Mouse (Mus musculus) megakaryocyte progenitor cell, adult 5-6 weeks (primary cell): ENCODE results near the gene Utp14a. TPM values are rescaled to one million over a fixed set of nuclear protein-coding genes. Genes with fewer than 3 reads are reported as not detected.
"Not testable (repeated sequence)": the region's sequence is repeated elsewhere in the genome, so short reads cannot be mapped to it uniquely, and the experiment has no call there.

Source experiments
- ATAC-seq: replicated peaks from 2 replicates; pipeline ENCODE4 v1.8.0; 2016; ENCODE audit warnings: mild to moderate bottlenecking, moderate TSS enrichment, inconsistent platforms; ENCODE audit not compliant: poor library complexity
- total RNA-seq, 2 experiments: library from RNA; stranded (forward) in 1 of 2; stranded (reverse) in 1 of 2; fragments of 157-497, 149-512 nt in 1 of 2; fragments of 200-1000 nt in 1 of 2; gene quantifications; 2 replicates each; pipeline versions ENCODE4 v1.2.3 to v1.2.4; 2015 to 2017

The Utp14a gene
- total RNA-seq (2015) = 37.2 and 39.8 TPM in 2 replicates
- 70.0 and 86.7 TPM in 2 replicates for total RNA-seq (2017)

DNA sequence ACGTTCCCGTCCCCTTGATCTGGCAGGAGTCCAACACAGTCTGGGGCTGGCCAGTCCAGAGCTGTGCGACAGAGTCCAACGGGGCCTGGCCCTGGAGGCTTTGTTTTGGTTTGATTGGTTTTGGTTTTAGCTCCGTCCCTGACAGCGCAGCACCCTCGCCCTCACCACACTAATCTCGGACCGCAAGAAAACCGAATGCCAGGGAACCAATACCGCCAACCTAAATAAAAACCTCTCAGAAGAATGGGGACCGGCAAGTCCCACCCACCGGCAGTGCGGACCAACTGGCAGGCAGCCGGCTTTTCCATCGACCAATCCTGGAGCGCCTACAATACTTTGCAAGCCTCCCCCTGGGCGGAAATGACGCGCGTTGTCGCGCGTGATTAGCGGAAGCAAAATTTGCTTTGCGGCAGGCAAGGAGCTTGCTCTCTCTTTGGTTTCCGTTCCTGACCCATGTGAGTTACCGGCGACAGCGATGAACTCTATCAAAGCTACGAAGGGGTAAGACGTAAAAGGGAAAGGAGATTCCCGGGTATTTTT, at the start of gene Utp14a:
TSS of gene Utp14a (plus strand) at position 395 of the 540 bp plus-strand sequence.
- peak; percentile 98 for ATAC-seq

- peak; percentile 35; the same call in 1 of the 2 replicates for ATAC-seq
These were observed 48.7 kb upstream of the Utp14a start for GRCm38 (mm10) chrX:48207761-48208487.

GRCm38 (mm10) chrX:48208519-48209185, 48.0 kb upstream of the Utp14a start, which contains the start of gene Zdhhc9:
Zdhhc9 (minus strand) TSS chrX:48208878.
- peak; percentile 98 for ATAC-seq

DNA sequence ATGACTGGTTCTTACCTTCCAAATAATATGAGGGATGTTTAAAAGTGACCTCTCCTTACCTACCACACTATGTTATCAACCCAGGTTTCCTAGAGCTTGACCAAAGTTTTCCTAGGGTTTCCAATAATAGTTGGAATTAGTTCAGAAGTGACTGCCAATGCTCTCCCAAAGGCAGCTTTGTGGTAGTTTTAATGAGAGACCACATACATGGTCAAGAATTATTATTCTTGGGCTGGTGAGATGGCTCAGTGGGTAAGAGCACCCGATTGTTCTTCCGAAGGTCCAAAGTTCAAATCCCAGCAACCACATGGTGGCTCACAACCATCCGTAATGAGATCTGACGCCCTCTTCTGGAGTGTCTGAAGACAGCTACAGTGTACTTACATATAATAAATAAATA, 46.9 kb upstream of the Utp14a start:
- not testable (repeated sequence) for ATAC-seq

- ATAC-seq = no peak; the same call in 1 of the 2 replicates
These were observed 37.2 kb upstream of the Utp14a start for GRCm38 (mm10) chrX:48219468-48219867.

DNA sequence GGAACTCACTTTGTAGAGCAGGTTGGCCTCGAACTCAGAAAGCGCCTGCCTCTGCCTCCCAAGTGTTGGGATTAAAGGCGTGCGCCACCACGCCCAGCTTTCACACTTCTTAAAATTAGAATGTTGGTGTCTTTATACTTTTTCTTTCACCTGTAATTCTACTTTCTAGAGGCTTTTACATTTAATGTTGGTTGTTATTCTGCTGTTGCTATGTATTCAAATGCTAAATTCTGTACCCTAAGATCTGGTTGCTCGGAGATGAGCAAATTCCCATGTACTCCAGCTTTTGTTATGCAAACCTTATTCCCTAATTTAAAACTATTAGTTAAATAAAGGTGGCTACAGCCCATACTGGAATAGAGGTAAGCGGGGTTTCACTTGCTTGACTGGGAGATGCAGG, 34.0 kb upstream of the Utp14a start:
- no peak for ATAC-seq

GRCm38 (mm10) chrX:48226225-48226624, 30.4 kb upstream of the Utp14a start:
- ATAC-seq = no peak

GRCm38 (mm10) chrX:48234417-48234816, 22.2 kb upstream of the Utp14a start:
- peak; percentile 100 for ATAC-seq

- ATAC-seq = peak; percentile 54
These were observed 733 bp upstream of the Utp14a start for GRCm38 (mm10) chrX:48255830-48256428.

DNA sequence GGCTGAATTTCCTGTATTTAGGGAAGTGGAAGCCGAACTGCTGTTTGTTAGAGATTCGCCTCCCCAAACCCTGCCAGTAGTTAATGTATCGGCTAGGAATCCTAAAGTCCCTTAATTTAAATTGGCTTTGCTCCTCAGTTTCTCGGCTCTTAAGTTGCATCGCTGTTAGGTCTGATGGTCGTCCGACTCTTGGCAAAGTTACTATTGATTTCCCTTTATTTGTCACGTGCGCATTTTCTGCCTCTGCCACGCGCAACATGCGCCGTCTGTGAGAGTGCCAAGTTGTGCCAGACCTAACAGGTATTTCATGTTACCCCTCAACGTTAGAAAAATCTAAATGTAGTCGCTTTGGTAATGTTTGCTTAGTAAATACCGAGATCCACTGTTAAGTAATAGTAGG, 349 bp downstream of the Utp14a start:
- ATAC-seq = no peak

- ATAC-seq = no peak
These were observed 15.0 kb downstream of the Utp14a start for GRCm38 (mm10) chrX:48271671-48272070.

- ATAC-seq = peak; percentile 57
These were observed 18.0 kb downstream of the Utp14a start for GRCm38 (mm10) chrX:48274634-48275033.

GRCm38 (mm10) chrX:48278103-48278502, 21.4 kb downstream of the Utp14a start:
- peak; percentile 57; the same call in 1 of the 2 replicates for ATAC-seq

- peak; percentile 71 for ATAC-seq
These were observed 27.8 kb downstream of the Utp14a start for GRCm38 (mm10) chrX:48284386-48285005.

GRCm38 (mm10) chrX:48285006-48285650, 28.5 kb downstream of the Utp14a start:
- ATAC-seq = peak; percentile 69

GRCm38 (mm10) chrX:48285651-48286021, 29.0 kb downstream of the Utp14a start:
- ATAC-seq = peak; percentile 37

- ATAC-seq = no peak
These were observed 29.8 kb downstream of the Utp14a start for GRCm38 (mm10) chrX:48286488-48286887.

GRCm38 (mm10) chrX:48288008-48288407, 31.3 kb downstream of the Utp14a start:
- ATAC-seq = no peak; the same call in 1 of the 2 replicates

GRCm38 (mm10) chrX:48291413-48291812, 34.8 kb downstream of the Utp14a start:
- ATAC-seq = no peak

DNA sequence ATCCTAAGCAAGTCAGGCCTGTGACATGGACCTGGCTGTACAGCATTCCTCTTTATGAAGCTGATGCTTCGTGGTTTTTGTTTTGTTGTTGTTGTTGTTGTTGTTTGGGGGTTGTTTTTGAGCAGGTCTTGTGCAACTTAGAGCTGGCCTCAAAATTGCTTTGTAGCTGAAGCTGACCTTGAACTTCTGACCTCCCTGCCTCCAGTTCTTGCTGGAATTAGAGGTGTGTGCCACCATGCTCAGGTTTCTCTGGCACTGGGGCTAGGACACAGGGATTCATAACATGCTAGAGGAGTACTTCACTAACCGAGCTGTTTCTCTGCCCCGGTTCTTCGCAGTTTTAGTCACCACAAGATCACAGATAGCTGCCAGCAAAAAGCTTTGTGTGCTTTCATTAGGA, 48.7 kb downstream of the Utp14a start:
- no peak for ATAC-seq
